Mouse (Mus musculus) heart, embryonic 16.5 days (tissue): ENCODE data around the gene Tdo2. TPM values are rescaled to one million over a fixed set of nuclear protein-coding genes. Genes with fewer than 3 reads are reported as not detected.

Experiments
- ATAC-seq: fragments of 200-750 bp; cut with Nextera tagmentation; replicated peaks from 2 replicates; pipeline ENCODE4 v1.8.0; 2017; ENCODE audit warnings: moderate number of reproducible peaks; ENCODE audit not compliant: insufficient read depth, low FRiP score; ENCODE audit errors: extremely low read depth
- H3K27ac ChIP-seq: fragments of 300-500 bp; sonication (generic); 2 replicates; pipeline ENCODE4 v1.5.1; 2014; ENCODE audit warnings: mild to moderate bottlenecking, low read length, control low read depth, moderate library complexity
- H3K27me3 ChIP-seq: fragments of 300-500 bp; sonication (generic); 2 replicates; pipeline ENCODE4 v1.6.1; 2014; ENCODE audit warnings: low read length, mixed read lengths; ENCODE audit not compliant: control insufficient read depth, insufficient read depth
- H3K36me3 ChIP-seq: fragments of 300-500 bp; sonication (generic); 2 replicates; pipeline ENCODE4 v1.6.1; 2014; ENCODE audit not compliant: control insufficient read depth, insufficient read depth
- H3K4me1 ChIP-seq: fragments of 300-500 bp; sonication (generic); 2 replicates; pipeline ENCODE4 v1.6.1; 2014; ENCODE audit warnings: low read length, mixed read lengths; ENCODE audit not compliant: control insufficient read depth, insufficient read depth
- H3K4me2 ChIP-seq: fragments of 300-500 bp; sonication (generic); 2 replicates; pipeline ENCODE4 v1.6.1; 2014; ENCODE audit warnings: low read depth, mild to moderate bottlenecking, control low read depth, low read length
- H3K4me3 ChIP-seq: fragments of 300-500 bp; sonication (generic); 2 replicates; pipeline ENCODE4 v1.5.1; 2014; ENCODE audit warnings: mild to moderate bottlenecking, control low read depth, low read length
- H3K9ac ChIP-seq: fragments of 300-500 bp; sonication (generic); 2 replicates; pipeline ENCODE4 v1.6.1; 2014; ENCODE audit warnings: low read length, control low read depth
- H3K9me3 ChIP-seq: fragments of 300-500 bp; sonication (generic); replicated peaks from 2 replicates; pipeline ENCODE4 v1.6.1; 2016; ENCODE audit warnings: low read length; ENCODE audit not compliant: control insufficient read depth
- WGBS: fragments of 180-500 bp; shearing (Covaris S2); extraction: QIAGEN DNeasy Blood & Tissue Kit; methylation state at CpG from one replicate; pipeline ENCODE4 v1.1.7; 2014; 5-methylcytosine and 5-hydroxymethylcytosine counted together
- polyA plus RNA-seq: library from polyadenylated mRNA; unstranded; fragments of >200 nt; fragmentation: Nextera tagmentation; extraction: Ambion mirVana; gene quantifications from 2 replicates; pipeline ENCODE4 v1.2.1, GENCODE M21; 2015

The Tdo2 gene
- polyA plus RNA-seq, 1 experiment from 2014 or later: 0.32 TPM

- Histone ChIP-seq H3K27me3 (no peaks in the 10 kb centered on the region), H3K27ac (no peak overlapping the region), H3K4me1 (peaks cover 7% of the 10 kb centered on the region), H3K36me3 (no peaks in the 10 kb centered on the region), H3K4me3 (no peak overlapping the region), H3K9ac (no peak overlapping the region), H3K9me3 (no peaks in the 10 kb centered on the region), H3K4me2 (no peak overlapping the region)
- 94% methylated on average over 3 of the region's 3 CpGs for WGBS
- ATAC-seq: no peak
Observed at GRCm38 (mm10) chr3:81987628-81988027, 11.6 kb upstream of the Tdo2 start.

GRCm38 (mm10) chr3:81986103-81986502, 10.1 kb upstream of the Tdo2 start:
- Histone ChIP-seq H3K4me3 (no peak overlapping the region), H3K4me2 (no peak overlapping the region), H3K27ac (no peak overlapping the region), H3K9me3 (no peaks in the 10 kb centered on the region), H3K9ac (no peak overlapping the region), H3K36me3 (no peaks in the 10 kb centered on the region), H3K27me3 (no peaks in the 10 kb centered on the region), H3K4me1 (peaks cover 7% of the 10 kb centered on the region)
- no peak for ATAC-seq
- WGBS: 96% methylated on average over 2 of the region's 2 CpGs

GRCm38 (mm10) chr3:81985100-81985499, 9.1 kb upstream of the Tdo2 start:
- Histone ChIP-seq H3K9ac (no peak overlapping the region), H3K27ac (no peak overlapping the region), H3K4me1 (peaks cover 7% of the 10 kb centered on the region), H3K9me3 (no peaks in the 10 kb centered on the region), H3K4me2 (no peak overlapping the region), H3K27me3 (no peaks in the 10 kb centered on the region), H3K4me3 (no peak overlapping the region), H3K36me3 (no peaks in the 10 kb centered on the region)
- WGBS: 55% methylated on average over 1 of the region's 1 CpGs
- ATAC-seq: no peak

DNA sequence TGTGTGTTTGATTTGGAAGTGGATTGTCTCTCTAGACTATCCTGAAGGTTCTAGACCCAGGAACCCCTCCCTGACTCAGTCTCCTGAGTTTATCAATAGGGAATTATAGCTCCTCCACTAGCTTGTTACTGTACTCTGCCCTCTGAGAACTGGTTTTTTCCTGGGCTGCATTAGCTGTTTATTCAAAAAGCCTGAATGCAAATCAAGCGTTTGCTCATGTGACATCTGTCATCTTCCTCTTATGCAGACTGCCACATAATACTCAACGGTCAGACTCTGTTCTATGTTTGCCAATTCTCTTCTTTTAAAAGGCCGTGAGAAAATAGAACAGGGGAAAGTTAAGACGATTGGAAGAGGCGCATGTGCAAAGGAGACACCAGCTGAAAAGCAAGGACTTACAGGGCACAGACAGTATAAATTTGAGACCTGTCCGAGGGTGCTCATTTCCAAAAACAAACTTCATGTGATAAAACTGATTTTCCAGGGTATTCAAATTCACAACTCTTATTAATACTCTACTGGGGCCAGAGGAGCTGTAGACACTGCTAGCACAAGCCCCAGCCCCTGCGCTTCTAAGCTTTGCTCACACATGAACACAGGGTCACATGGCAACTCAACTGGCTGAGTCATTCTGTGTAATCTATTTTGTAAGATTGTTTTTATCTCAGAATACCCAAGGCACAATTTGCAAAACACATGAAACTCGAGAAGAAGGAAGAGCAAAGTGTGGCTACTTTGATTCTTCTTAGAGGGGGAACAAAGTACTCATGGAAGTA, 7.3 kb upstream of the Tdo2 start:
- Histone ChIP-seq H3K9me3 (no peaks in the 10 kb centered on the region), H3K4me3 (no peak overlapping the region), H3K9ac (no peak overlapping the region), H3K27ac (no peak overlapping the region), H3K4me1 (no peaks in the 10 kb centered on the region), H3K4me2 (no peak overlapping the region), H3K36me3 (no peaks in the 10 kb centered on the region), H3K27me3 (no peaks in the 10 kb centered on the region)
- ATAC-seq: no peak
- 65% methylated on average over 8 of the region's 8 CpGs for WGBS

DNA sequence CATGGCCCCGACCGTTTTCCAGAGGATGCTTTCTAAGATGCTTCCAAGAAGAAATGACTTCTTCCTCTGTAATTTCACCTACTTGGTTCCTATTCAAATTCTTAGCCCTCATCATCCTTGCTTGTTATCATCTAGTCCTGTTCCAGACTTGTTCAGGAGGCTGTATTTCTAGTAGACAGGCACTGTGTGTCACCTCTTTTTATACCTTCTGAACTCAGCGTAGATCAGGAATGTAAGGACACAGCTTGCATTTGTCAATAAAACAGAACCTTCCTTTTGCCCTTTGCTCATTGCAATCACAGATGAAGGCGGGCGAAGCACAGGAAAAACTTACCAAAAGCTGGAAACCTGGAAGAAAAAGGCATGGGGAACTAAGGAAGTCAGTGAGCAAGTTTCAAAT, 6.0 kb upstream of the Tdo2 start, which contains the start of gene Asic5:
TSS of gene Asic5 (plus strand) at position 301 of the 400 bp plus-strand sequence.
- no peak within 1 kb of the TSS for H3K27ac ChIP-seq
- no peak within 1 kb of the TSS for H3K9ac ChIP-seq
- no peak within 1 kb of the TSS for H3K4me2 ChIP-seq
- WGBS: 78% methylated on average over 5 of the region's 5 CpGs
- H3K36me3 ChIP-seq: no peaks in the 10 kb centered on the region
- no peaks in the 10 kb centered on the region for H3K9me3 ChIP-seq
- no peak for ATAC-seq
- H3K4me1 ChIP-seq: no peaks in the 10 kb centered on the region
- H3K4me3 ChIP-seq: no peak within 1 kb of the TSS
- H3K27me3 ChIP-seq: no peaks in the 10 kb centered on the region

DNA sequence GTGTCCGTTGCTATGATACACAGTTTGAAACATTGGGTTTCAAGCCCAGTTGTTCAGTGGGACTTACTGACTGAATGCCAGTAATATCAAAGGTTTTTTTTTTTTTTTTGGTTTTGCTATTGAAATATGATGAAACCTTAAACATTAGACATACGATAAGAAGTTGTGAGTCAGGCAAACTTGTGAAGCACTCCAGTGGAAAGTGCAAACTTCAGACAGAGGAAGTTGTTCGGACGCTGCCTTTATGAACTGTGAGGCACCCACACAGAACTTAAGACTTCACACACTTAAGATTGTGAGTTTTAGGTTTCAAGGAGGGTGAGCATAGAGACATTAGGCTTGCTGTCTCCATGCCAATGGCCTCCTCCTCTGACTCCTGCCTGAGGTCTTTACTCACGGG, 5.6 kb upstream of the Tdo2 start:
- Histone ChIP-seq H3K4me3 (no peak overlapping the region), H3K27me3 (no peaks in the 10 kb centered on the region), H3K36me3 (no peaks in the 10 kb centered on the region), H3K9ac (no peak overlapping the region), H3K4me2 (no peak overlapping the region), H3K9me3 (no peaks in the 10 kb centered on the region), H3K27ac (no peak overlapping the region), H3K4me1 (no peaks in the 10 kb centered on the region)
- WGBS: 65% methylated on average over 5 of the region's 5 CpGs
- ATAC-seq: no peak

DNA sequence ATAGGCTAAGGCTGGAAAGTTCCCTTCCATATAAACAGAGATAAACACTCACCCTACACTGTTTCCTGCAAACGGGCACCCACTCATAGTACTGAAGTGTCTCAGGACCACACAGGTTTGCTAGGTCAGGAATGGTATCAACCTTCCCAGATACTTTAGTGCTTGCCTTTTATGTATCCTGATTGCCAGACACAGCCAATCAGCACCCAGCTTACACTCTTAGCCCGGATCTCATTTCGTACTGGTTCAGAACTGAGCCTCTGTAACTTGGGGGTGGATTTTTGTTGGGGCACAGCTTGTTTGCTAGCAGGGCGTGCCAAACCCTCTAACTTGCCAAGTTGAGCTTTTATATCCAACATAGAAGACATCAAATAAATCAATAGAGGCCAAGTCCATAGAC, 395 bp downstream of the Tdo2 start:
- Histone ChIP-seq H3K4me2 (no peak overlapping the region), H3K9me3 (no peaks in the 10 kb centered on the region), H3K27ac (no peak overlapping the region), H3K4me1 (0 out of 2 replicates have a peak, but pooled peaks cover 2% of the 10 kb centered on the region), H3K9ac (no peak overlapping the region), H3K27me3 (no peaks in the 10 kb centered on the region), H3K4me3 (no peak overlapping the region), H3K36me3 (no peaks in the 10 kb centered on the region)
- no peak for ATAC-seq
- WGBS: 44% methylated on average over 4 of the region's 4 CpGs

DNA sequence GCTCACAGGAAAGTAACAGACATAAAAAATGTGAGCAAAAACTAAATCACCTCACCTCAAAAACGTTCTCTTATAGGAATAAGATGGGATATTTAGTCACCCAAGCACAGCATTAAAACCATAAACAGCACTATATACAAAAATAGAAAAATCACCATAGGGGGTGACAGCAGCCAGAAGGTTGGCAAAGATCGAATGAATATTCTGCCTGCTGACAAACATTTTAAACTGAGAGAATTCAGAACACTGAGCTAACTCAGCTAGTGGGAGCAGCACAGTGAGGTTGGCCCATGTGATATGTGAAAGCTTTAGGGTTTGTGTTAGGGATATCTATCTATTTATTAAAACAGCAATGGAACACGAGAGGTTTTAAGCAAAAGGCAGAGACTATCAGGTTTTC, 11.4 kb downstream of the Tdo2 start:
- 60% methylated on average over 3 of the region's 3 CpGs for WGBS
- no peak for ATAC-seq
- H3K4me3 ChIP-seq: no peak overlapping the region

DNA sequence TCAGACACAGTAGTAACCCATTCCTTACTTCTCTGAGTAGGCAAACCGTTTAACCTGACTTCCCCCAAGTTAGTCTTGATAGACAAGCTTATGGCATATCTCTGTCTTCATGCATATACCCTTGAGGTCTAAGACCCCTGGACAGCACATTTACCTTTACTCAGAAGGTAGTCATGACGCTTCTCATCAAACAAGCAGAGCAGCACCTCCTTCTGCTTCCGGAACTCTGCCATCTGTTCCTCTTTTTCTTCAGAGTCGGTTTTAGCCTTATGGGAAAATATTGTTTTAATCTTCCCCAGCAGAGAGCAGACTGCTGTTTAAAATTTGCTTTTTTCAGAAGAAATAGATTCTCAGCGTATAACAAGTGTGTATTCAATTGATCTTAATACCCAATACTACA, 12.2 kb downstream of the Tdo2 start:
- H3K9ac ChIP-seq: no peak overlapping the region
- no peaks in the 10 kb centered on the region for H3K4me1 ChIP-seq
- no peak overlapping the region for H3K4me3 ChIP-seq
- H3K36me3 ChIP-seq: no peaks in the 10 kb centered on the region
- H3K27me3 ChIP-seq: no peaks in the 10 kb centered on the region
- no peak overlapping the region for H3K4me2 ChIP-seq
- ATAC-seq: no peak
- 73% methylated on average over 5 of the region's 5 CpGs for WGBS
- no peak overlapping the region for H3K27ac ChIP-seq
- H3K9me3 ChIP-seq: no peaks in the 10 kb centered on the region

More for the DNA sequence above, 11.4 kb downstream of the Tdo2 start:
- Histone ChIP-seq H3K9me3 (no peaks in the 10 kb centered on the region), H3K27me3 (no peaks in the 10 kb centered on the region), H3K4me2 (no peak overlapping the region), H3K27ac (no peak overlapping the region), H3K36me3 (no peaks in the 10 kb centered on the region), H3K4me1 (no peaks in the 10 kb centered on the region), H3K9ac (no peak overlapping the region)
